Mouse (Mus musculus): ENCODE measurements around the gene Rasal2.

DNA sequence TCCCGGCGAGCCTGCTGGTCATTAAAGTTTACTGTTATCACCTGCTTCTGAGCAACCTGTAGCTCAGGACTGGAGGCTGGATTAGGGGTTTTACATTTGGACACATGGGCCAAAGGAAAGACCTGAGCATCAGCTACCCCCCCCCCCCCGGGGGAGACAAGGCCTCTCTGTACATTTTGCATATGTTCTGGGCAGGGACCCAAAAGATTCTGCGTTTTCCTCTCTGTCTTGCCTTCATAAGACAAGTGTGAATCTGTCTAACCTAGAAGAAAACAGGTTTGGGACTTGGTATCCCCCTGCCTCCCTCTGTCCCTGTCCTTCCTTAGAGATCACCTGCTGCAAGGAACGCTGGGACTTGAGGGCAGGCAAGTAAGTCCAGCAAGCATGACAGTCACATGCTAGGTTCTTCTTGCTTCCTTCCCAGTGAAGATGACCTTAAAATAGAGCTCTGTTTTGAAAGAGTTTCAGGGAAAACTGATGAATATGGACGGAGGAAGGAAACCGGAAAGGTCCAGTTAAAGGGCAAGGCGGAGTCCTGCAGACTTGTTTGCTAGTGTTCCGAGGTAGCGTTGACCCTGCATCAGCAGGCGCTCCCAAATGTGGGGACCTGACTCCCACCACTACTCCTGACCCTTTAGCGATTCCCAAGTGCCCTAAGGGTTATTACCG is 32.4 kb upstream of the Rasal2 start:
- TF ChIP-seq CTCF (IDR thresholded peaks at IDR 0.05; ENCODE audit: borderline replicate concordance, extremely low read depth, insufficient read depth, insufficient read length) (no peak), POLR2A (IDR thresholded peaks at IDR 0.05; ENCODE audit: borderline replicate concordance, extremely low read depth, insufficient read depth, insufficient read length, poor library complexity, severe bottlenecking) (no peak)
